ENCODE assay signal across 8 mouse cellular contexts in genomic region chr7:14622556-14623542, GRCm38 (mm10). TPM values are rescaled to one million over a fixed set of nuclear protein-coding genes. Genes with fewer than 3 reads are reported as not detected.
DNase-seq lines count a peak whose midpoint lies in the region; ATAC-seq lines count a peak whose summit lies in the region.
"Not testable (repeated sequence)": the region's sequence is repeated elsewhere in the genome, so short reads cannot be mapped to it uniquely, and the experiment has no call there.

No protein-coding gene starts in this region.

- H3K4me2 ChIP-seq in forebrain, embryonic 14.5 days (ENCODE audit: low read length), result 0 out of 2 replicates have a peak overlapping the region, but pooled peaks have one; percentile 9
- H3K4me2 ChIP-seq in heart, embryonic 13.5 days, result peak overlapping the region; percentile 68
- peak overlapping the region; percentile 54 for H3K4me2 ChIP-seq in limb, embryonic 11.5 days (ENCODE audit: low read depth, severe bottlenecking)
- peak overlapping the region; percentile 56 for H3K4me2 ChIP-seq in lung, embryonic 16.5 days (ENCODE audit: low read depth, low read length)

- not testable (repeated sequence) for H3K9me3 ChIP-seq in forebrain, embryonic 14.5 days (replicated peaks; ENCODE audit: control insufficient read depth, low read length); heart, embryonic 13.5 days; limb, embryonic 11.5 days (ENCODE audit: control insufficient read depth, low read length); lung, embryonic 16.5 days (ENCODE audit: control insufficient read depth, low read length)

- ATAC-seq in forebrain, embryonic 14.5 days, result peak; percentile 85
- peak; percentile 74 for ATAC-seq in heart, embryonic 13.5 days (ENCODE audit: extremely low read depth, insufficient number of reproducible peaks, low FRiP score, low TSS enrichment)
- peak; percentile 85 for ATAC-seq in inflammation-experienced regulatory T-cells, adult 6 months
- peak; percentile 95 for ATAC-seq in limb, embryonic 11.5 days (ENCODE audit: insufficient number of reproducible peaks, low FRiP score, low TSS enrichment, low read depth)
- ATAC-seq in lung, embryonic 16.5 days (ENCODE audit: low read depth), result peak; percentile 95
- peak; percentile 83 for ATAC-seq in monocyte, adult 5-6 weeks (replicated peaks; ENCODE audit: insufficient number of reproducible peaks, low FRiP score, low TSS enrichment, poor library complexity, severe bottlenecking)

- H3K4me3 ChIP-seq in brown adipose tissue, adult 24 weeks (ENCODE audit: insufficient read depth, low read depth, low read length), result peak overlapping the region; percentile 40
- H3K4me3 ChIP-seq in forebrain, embryonic 14.5 days (ENCODE audit: low read depth, low read length), result peak overlapping the region; percentile 16; the same call in 1 of the 2 replicates
- H3K4me3 ChIP-seq in heart, embryonic 13.5 days, result peak overlapping the region; percentile 55
- peak overlapping the region; percentile 31; the same call in 1 of the 2 replicates for H3K4me3 ChIP-seq in limb, embryonic 11.5 days (ENCODE audit: low read depth, low read length)
- H3K4me3 ChIP-seq in lung, embryonic 16.5 days (ENCODE audit: low read length), result peak overlapping the region; percentile 49

- peak; percentile 1 for DNase-seq in forebrain, embryonic 14.5 days (ENCODE audit: low spot score)
- peak; percentile 50 for DNase-seq in limb, embryonic 11.5 days (ENCODE audit: low spot score)
- DNase-seq in testis, postnatal 10 days (ENCODE audit: low spot score), result peak; percentile 53

- H3K27ac ChIP-seq in brown adipose tissue, adult 24 weeks (replicated peaks; ENCODE audit: low read depth, low read length); forebrain, embryonic 14.5 days (ENCODE audit: low read depth, low read length); lung, embryonic 16.5 days (ENCODE audit: low read length): not testable (repeated sequence)
- peak overlapping the region; percentile 50; the same call in 1 of the 2 replicates for H3K27ac ChIP-seq in heart, embryonic 13.5 days (replicated peaks)
- H3K27ac ChIP-seq in limb, embryonic 11.5 days (replicated peaks; ENCODE audit: low read depth, low read length), result 0 out of 2 replicates have a peak overlapping the region, but pooled peaks have one; percentile 8

- 6% methylated on average over 76 of the region's 132 CpGs for WGBS in forebrain, embryonic 14.5 days
- WGBS in heart, embryonic 13.5 days, result 2% methylated on average over 72 of the region's 132 CpGs
- WGBS in limb, embryonic 11.5 days, result 3% methylated on average over 76 of the region's 132 CpGs
- WGBS in lung, embryonic 16.5 days, result 2% methylated on average over 73 of the region's 132 CpGs

- H3K9ac ChIP-seq in forebrain, embryonic 14.5 days (ENCODE audit: low read length), result not testable (repeated sequence)
- peak overlapping the region; percentile 79 for H3K9ac ChIP-seq in heart, embryonic 13.5 days
- peak overlapping the region; percentile 61 for H3K9ac ChIP-seq in limb, embryonic 11.5 days (ENCODE audit: low read length)
- peak overlapping the region; percentile 62 for H3K9ac ChIP-seq in lung, embryonic 16.5 days (ENCODE audit: low read length)

- H3K27me3 ChIP-seq in forebrain, embryonic 14.5 days (replicated peaks; ENCODE audit: control insufficient read depth, insufficient read depth, low read length); limb, embryonic 11.5 days (ENCODE audit: control insufficient read depth, insufficient read depth, low read length); lung, embryonic 16.5 days (ENCODE audit: control insufficient read depth, insufficient read depth, low read depth, low read length): not testable (repeated sequence)
- H3K27me3 ChIP-seq in heart, embryonic 13.5 days (replicated peaks), result peaks cover 36% of the 10 kb centered on the region

- H3K4me1 ChIP-seq in brown adipose tissue, adult 24 weeks (ENCODE audit: control insufficient read depth, insufficient read depth, insufficient read length, low read length); forebrain, embryonic 14.5 days (ENCODE audit: control insufficient read depth, insufficient read depth, low read length); heart, embryonic 13.5 days; limb, embryonic 11.5 days (ENCODE audit: control insufficient read depth, insufficient read depth, low read length); lung, embryonic 16.5 days (replicated peaks; ENCODE audit: control insufficient read depth, insufficient read depth, low read length): not testable (repeated sequence)

- H3K36me3 ChIP-seq in forebrain, embryonic 14.5 days (ENCODE audit: control insufficient read depth, insufficient read depth, low read length); limb, embryonic 11.5 days (ENCODE audit: control insufficient read depth, insufficient read depth, low read length); lung, embryonic 16.5 days (ENCODE audit: control insufficient read depth, insufficient read depth, low read length): not testable (repeated sequence)
- H3K36me3 ChIP-seq in heart, embryonic 13.5 days, result peaks cover 17% of the 10 kb centered on the region

RNA-seq across cellular contexts. Expression of gene Obox7, which starts 36.4 kb away (rescaled TPM):
- not detected in 2 replicates for polyA plus RNA-seq in brown adipose tissue, adult 24 weeks (2012; ENCODE audit: insufficient read depth, insufficient read length, missing spikeins)
- not detected in 2 replicates for polyA plus RNA-seq in forebrain, embryonic 14.5 days (2014; fragmentation: Nextera tagmentation; extraction: Ambion mirVana)
- not detected in 2 replicates for polyA plus RNA-seq in heart, embryonic 13.5 days (2015; fragmentation: Nextera tagmentation; extraction: Ambion mirVana)
- polyA plus RNA-seq in inflammation-experienced regulatory T-cells, adult 6 months (2017; shearing (Covaris generic)), result not detected
- polyA plus RNA-seq in limb, embryonic 11.5 days (2014; fragmentation: Nextera tagmentation; extraction: Ambion mirVana), result not detected in 2 replicates
- not detected in 2 replicates for polyA plus RNA-seq in lung, embryonic 16.5 days (2015; fragmentation: Nextera tagmentation; extraction: Ambion mirVana)
- not detected in 3 replicates for total RNA-seq in monocyte, adult 5-6 weeks (2017)

RNA-seq across cellular contexts. Expression of gene Vmn1r90, which starts 59.5 kb away (rescaled TPM):
- not detected in 2 replicates for polyA plus RNA-seq in brown adipose tissue, adult 24 weeks (2012; ENCODE audit: insufficient read depth, insufficient read length, missing spikeins)
- 0.10 and 0.14 TPM in 2 replicates for polyA plus RNA-seq in forebrain, embryonic 14.5 days (2014; fragmentation: Nextera tagmentation; extraction: Ambion mirVana)
- polyA plus RNA-seq in heart, embryonic 13.5 days (2015; fragmentation: Nextera tagmentation; extraction: Ambion mirVana), result 0.06 and 0.09 TPM in 2 replicates
- not detected for polyA plus RNA-seq in inflammation-experienced regulatory T-cells, adult 6 months (2017; shearing (Covaris generic))
- 0.16 TPM in 2 replicates for polyA plus RNA-seq in limb, embryonic 11.5 days (2014; fragmentation: Nextera tagmentation; extraction: Ambion mirVana)
- polyA plus RNA-seq in lung, embryonic 16.5 days (2015; fragmentation: Nextera tagmentation; extraction: Ambion mirVana), result 0.23 and 0.31 TPM in 2 replicates
- total RNA-seq in monocyte, adult 5-6 weeks (2017), result not detected in 3 replicates

Comparison
In these comparisons a context has a peak if more than half of its experiments do, and no peak if none do; other contexts are left out.
1. DNase-seq: peak in every context shown above with its lines; median percentile 53 in testis, postnatal 10 days; 50 in limb, embryonic 11.5 days; 1 in forebrain, embryonic 14.5 days.
2. H3K4me2 ChIP-seq: peak in every context shown above with its lines; median percentile 68 in heart, embryonic 13.5 days; 56 in lung, embryonic 16.5 days; 54 in limb, embryonic 11.5 days; 9 in forebrain, embryonic 14.5 days.